Mouse (Mus musculus): ENCODE results near the gene Nrd1. TPM values are rescaled to one million over a fixed set of nuclear protein-coding genes. Genes with fewer than 3 reads are reported as not detected.

Gene Nrd1
- polyA plus RNA-seq, 1 experiment from 2014 or later, result 75.1 TPM

- no peak overlapping the region for H3K4me2 ChIP-seq
- H3K36me3 ChIP-seq, result no peaks in the 10 kb centered on the region
- H3K4me1 ChIP-seq, result no peaks in the 10 kb centered on the region
- no peaks in the 10 kb centered on the region for H3K27me3 ChIP-seq (replicated peaks)
- ATAC-seq (ENCODE audit: low FRiP score), result no peak
- no peak overlapping the region for H3K4me3 ChIP-seq (replicated peaks)
- no peak overlapping the region for H3K9ac ChIP-seq (replicated peaks)
- H3K27ac ChIP-seq (replicated peaks), result no peak overlapping the region
- H3K9me3 ChIP-seq (replicated peaks), result no peaks in the 10 kb centered on the region
These were observed 10.4 kb upstream of the Nrd1 start for GRCm38 (mm10) chr4:108990032-108990431.

DNA sequence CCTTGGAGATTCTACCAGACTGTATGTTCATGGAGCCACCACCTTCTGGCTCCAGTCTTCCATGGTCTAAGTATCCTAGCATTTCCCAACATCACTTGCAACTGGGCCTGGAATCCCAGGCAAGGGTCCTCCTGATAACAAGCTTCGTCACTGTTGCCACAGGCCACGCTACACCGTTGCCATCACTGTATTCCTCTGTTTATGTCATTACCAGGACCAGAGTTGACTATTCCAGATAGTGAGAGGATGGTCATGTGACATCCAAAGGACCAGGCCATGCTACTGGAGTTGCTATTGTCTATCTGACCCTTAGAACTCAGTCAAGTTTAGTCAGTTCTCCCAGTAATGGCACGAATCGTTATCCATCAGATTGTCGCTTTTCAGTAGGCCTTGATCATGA is 9.9 kb upstream of the Nrd1 start:
- no peak overlapping the region for H3K4me2 ChIP-seq
- 92% methylated on average over 6 of the region's 6 CpGs for WGBS

DNA sequence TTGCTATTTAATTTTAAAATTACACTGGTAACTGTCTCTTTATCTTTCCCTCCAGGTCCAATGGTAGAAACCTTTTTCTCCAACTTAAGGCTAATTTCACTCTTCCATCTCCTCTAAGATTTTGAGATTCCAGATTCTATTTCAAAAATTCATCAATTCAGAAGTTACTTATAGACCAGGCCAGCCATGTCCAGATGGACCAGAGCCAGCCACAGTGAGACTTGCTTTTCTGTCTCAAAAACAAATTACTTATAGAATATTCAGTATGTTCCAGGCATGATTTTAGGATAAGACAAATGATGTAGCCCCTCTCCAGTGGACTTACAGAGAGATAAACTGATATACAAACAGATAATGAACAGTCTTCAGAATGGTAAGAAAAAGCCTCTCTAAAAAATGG is 8.6 kb upstream of the Nrd1 start:
- Histone ChIP-seq H3K4me3 (replicated peaks) (no peak overlapping the region), H3K9me3 (replicated peaks) (no peaks in the 10 kb centered on the region), H3K4me1 (no peaks in the 10 kb centered on the region), H3K27me3 (replicated peaks) (no peaks in the 10 kb centered on the region; the same call in 1 of the 2 replicates), H3K27ac (replicated peaks) (no peak overlapping the region), H3K4me2 (no peak overlapping the region), H3K36me3 (no peaks in the 10 kb centered on the region), H3K9ac (replicated peaks) (no peak overlapping the region)
- no peak for ATAC-seq (ENCODE audit: low FRiP score)

More for the DNA sequence above, 9.9 kb upstream of the Nrd1 start:
- Histone ChIP-seq H3K9me3 (replicated peaks) (no peaks in the 10 kb centered on the region), H3K27me3 (replicated peaks) (no peaks in the 10 kb centered on the region), H3K4me1 (no peaks in the 10 kb centered on the region), H3K4me3 (replicated peaks) (no peak overlapping the region), H3K36me3 (no peaks in the 10 kb centered on the region), H3K9ac (replicated peaks) (no peak overlapping the region), H3K27ac (replicated peaks) (no peak overlapping the region)
- no peak for ATAC-seq (ENCODE audit: low FRiP score)

DNA sequence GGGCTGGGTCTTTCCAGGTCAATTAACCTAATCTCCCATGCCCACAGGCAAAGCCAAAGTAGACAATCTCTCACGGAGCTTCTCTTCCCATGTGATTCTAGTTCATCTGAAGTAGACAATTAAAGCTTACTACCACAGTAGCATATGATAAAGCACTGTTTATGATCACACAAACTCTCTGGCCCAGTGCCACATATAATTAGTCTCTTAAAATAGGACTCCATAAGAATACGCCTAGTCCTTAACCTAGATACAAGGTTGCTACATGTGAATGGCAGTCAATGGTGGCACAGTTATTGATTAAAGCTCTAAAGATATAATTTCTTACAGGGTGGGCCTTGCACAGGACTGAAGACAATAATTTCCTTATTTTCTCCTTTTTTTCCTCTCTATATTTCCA is 7.5 kb upstream of the Nrd1 start:
- Histone ChIP-seq H3K4me3 (replicated peaks) (no peak overlapping the region), H3K27ac (replicated peaks) (no peak overlapping the region), H3K9ac (replicated peaks) (no peak overlapping the region), H3K36me3 (no peaks in the 10 kb centered on the region), H3K4me1 (no peaks in the 10 kb centered on the region), H3K27me3 (replicated peaks) (no peaks in the 10 kb centered on the region; the same call in 1 of the 2 replicates), H3K4me2 (no peak overlapping the region), H3K9me3 (replicated peaks) (no peaks in the 10 kb centered on the region)
- ATAC-seq (ENCODE audit: low FRiP score), result no peak
- 55% methylated on average over 2 of the region's 2 CpGs for WGBS

DNA sequence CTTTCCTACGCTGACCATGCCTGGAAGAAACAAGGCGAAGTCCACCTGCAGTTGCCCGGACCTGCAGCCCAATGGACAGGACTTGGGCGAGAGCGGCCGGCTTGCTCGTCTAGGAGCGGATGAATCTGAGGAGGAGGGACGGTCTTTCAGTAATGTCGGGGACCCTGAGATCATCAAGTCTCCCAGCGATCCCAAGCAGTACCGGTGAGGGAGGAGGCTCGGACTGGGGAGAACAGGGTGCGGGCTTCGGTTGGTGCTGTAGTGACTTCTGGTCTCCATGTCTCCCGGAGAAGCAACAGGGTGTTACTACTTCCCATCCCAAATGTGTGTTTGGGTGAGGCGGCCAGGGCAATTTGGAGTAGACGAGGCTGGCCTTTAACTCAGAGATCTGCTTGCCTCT is 506 bp downstream of the Nrd1 start:
- Histone ChIP-seq H3K36me3 (no peaks in the 10 kb centered on the region), H3K27ac (replicated peaks) (peak overlapping the region; percentile 89), H3K9me3 (replicated peaks) (no peaks in the 10 kb centered on the region), H3K4me3 (replicated peaks) (peak overlapping the region; percentile 84), H3K4me2 (peak overlapping the region; percentile 92), H3K4me1 (peaks cover 35% of the 10 kb centered on the region), H3K27me3 (replicated peaks) (no peaks in the 10 kb centered on the region; the same call in 1 of the 2 replicates), H3K9ac (replicated peaks) (peak overlapping the region; percentile 83)
- ATAC-seq (ENCODE audit: low FRiP score), result peak; percentile 22
- under 1% methylated on average over 18 of the region's 18 CpGs for WGBS

DNA sequence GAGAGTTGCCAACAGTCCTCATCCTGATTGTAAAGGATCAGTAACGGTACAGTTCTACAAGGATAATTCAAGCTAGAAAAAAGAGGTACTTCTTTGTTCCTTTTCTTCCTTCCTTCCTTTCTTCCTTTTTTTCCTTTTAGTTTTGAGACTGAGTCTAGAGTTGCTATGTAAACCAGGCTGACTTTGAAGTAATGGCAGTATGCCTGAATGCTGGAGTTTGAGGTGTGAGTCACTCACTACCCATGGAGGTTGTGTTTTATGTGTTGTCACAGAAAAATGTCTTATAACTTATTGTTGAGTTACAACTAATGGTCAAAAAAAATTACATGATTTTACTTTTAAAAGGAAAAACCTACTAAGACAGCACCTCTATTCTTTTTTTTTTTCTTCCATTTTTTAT is 7.6 kb downstream of the Nrd1 start:
- WGBS, result 83% methylated on average over 1 of the region's 1 CpGs
- H3K4me1 ChIP-seq, result peaks cover 11% of the 10 kb centered on the region
- no peak overlapping the region for H3K4me3 ChIP-seq (replicated peaks)
- H3K9me3 ChIP-seq (replicated peaks), result no peaks in the 10 kb centered on the region
- ATAC-seq (ENCODE audit: low FRiP score), result no peak
- no peaks in the 10 kb centered on the region for H3K36me3 ChIP-seq
- H3K4me2 ChIP-seq, result no peak overlapping the region
- no peak overlapping the region for H3K27ac ChIP-seq (replicated peaks)
- no peak overlapping the region for H3K9ac ChIP-seq (replicated peaks)
- no peaks in the 10 kb centered on the region for H3K27me3 ChIP-seq (replicated peaks)

DNA sequence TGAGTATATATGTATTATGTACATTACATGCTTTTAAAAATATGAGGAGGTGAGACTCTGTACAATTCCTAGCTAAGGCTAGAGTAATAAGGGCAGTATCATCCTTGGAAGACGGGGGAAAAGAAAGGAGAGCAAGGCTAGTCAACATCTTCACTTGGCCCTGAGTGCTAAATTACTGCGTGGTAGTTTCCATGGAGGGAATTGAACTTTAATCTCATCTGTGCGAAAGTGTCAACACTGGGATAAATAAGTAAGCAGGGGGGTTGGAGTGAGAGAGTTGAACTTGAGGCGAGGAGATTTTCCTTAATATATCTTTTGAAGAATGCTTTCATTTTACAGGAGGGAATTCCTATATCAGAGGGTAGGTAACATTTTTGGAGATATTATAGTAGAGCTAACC is 13.6 kb downstream of the Nrd1 start:
- Histone ChIP-seq H3K36me3 (peaks cover 18% of the 10 kb centered on the region), H3K27me3 (replicated peaks) (no peaks in the 10 kb centered on the region), H3K27ac (replicated peaks) (no peak overlapping the region), H3K9me3 (replicated peaks) (no peaks in the 10 kb centered on the region), H3K4me3 (replicated peaks) (no peak overlapping the region), H3K9ac (replicated peaks) (no peak overlapping the region), H3K4me2 (no peak overlapping the region), H3K4me1 (no peaks in the 10 kb centered on the region)
- WGBS, result 93% methylated on average over 4 of the region's 4 CpGs
- ATAC-seq (ENCODE audit: low FRiP score), result no peak

- H3K36me3 ChIP-seq, result peaks cover 30% of the 10 kb centered on the region
- H3K9me3 ChIP-seq (replicated peaks), result no peaks in the 10 kb centered on the region
- H3K4me2 ChIP-seq, result no peak overlapping the region
- no peak overlapping the region for H3K27ac ChIP-seq (replicated peaks)
- no peaks in the 10 kb centered on the region for H3K27me3 ChIP-seq (replicated peaks)
- ATAC-seq (ENCODE audit: low FRiP score), result no peak
- no peak overlapping the region for H3K4me3 ChIP-seq (replicated peaks)
- 67% methylated on average over 7 of the region's 7 CpGs for WGBS
- no peak overlapping the region for H3K9ac ChIP-seq (replicated peaks)
- H3K4me1 ChIP-seq, result no peaks in the 10 kb centered on the region
These were observed 17.0 kb downstream of the Nrd1 start for GRCm38 (mm10) chr4:109017441-109017840.

DNA sequence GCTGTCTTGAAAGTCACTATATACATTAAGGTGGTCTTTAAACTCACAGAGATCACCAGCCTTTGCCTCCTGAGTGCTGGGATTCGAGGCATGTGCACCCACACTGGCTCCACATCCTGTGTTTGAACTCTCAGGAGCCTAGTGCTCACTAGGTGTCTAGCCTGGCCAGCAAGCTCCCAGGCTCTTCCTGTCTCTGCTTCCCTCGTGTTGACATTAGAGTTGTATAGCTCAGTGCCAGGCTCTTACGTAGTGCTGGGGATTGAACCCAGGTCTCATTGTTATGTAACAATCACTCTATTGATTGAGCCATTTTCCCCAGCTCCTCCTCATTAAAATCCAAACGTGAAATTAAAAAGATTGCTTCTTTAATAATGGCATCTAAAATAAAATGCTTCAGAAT is 18.8 kb downstream of the Nrd1 start:
- no peak for ATAC-seq (ENCODE audit: low FRiP score)

GRCm38 (mm10) chr4:109021976-109022375 is 21.5 kb downstream of the Nrd1 start:
- no peak overlapping the region for H3K4me2 ChIP-seq
- H3K9ac ChIP-seq (replicated peaks), result no peak overlapping the region
- no peak overlapping the region for H3K27ac ChIP-seq (replicated peaks)
- H3K9me3 ChIP-seq (replicated peaks), result no peaks in the 10 kb centered on the region
- H3K36me3 ChIP-seq, result peaks cover 37% of the 10 kb centered on the region
- 79% methylated on average over 1 of the region's 1 CpGs for WGBS
- H3K4me1 ChIP-seq, result no peaks in the 10 kb centered on the region
- no peak for ATAC-seq (ENCODE audit: low FRiP score)
- no peak overlapping the region for H3K4me3 ChIP-seq (replicated peaks)
- no peaks in the 10 kb centered on the region for H3K27me3 ChIP-seq (replicated peaks)

More for the DNA sequence above, 18.8 kb downstream of the Nrd1 start:
- WGBS, result 81% methylated on average over 4 of the region's 4 CpGs
- Histone ChIP-seq H3K9me3 (replicated peaks) (no peaks in the 10 kb centered on the region), H3K4me3 (replicated peaks) (no peak overlapping the region), H3K4me2 (no peak overlapping the region), H3K27me3 (replicated peaks) (no peaks in the 10 kb centered on the region), H3K4me1 (no peaks in the 10 kb centered on the region), H3K9ac (replicated peaks) (no peak overlapping the region), H3K36me3 (peaks cover 28% of the 10 kb centered on the region), H3K27ac (replicated peaks) (no peak overlapping the region)

DNA sequence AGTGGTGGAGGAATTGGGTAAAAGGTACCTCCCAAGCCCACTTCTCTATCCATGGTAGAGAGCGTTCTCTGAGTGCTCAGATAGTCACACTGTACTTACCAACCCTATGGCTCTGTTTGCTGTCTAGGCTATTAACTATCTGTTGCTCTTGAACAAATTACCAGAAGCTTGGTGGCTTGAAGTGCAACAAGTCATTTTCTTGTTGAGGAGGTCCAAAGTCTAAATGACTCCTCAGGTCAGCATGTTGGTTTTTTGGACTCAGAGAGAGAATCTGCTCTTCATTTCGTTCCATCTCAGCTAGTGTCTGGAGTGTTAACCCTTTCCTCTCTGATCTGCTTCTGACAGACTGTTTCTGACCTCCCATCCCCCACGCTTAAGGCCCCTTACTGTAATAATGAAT is 24.6 kb downstream of the Nrd1 start:
- H3K9me3 ChIP-seq (replicated peaks), result no peaks in the 10 kb centered on the region
- H3K4me1 ChIP-seq, result no peaks in the 10 kb centered on the region
- no peak for ATAC-seq (ENCODE audit: low FRiP score)
- no peaks in the 10 kb centered on the region for H3K27me3 ChIP-seq (replicated peaks)
- H3K4me2 ChIP-seq, result no peak overlapping the region
- no peak overlapping the region for H3K27ac ChIP-seq (replicated peaks)
- no peak overlapping the region for H3K4me3 ChIP-seq (replicated peaks)
- peaks cover 28% of the 10 kb centered on the region for H3K36me3 ChIP-seq
- no peak overlapping the region for H3K9ac ChIP-seq (replicated peaks)
- WGBS, result 77% methylated on average over 3 of the region's 3 CpGs

DNA sequence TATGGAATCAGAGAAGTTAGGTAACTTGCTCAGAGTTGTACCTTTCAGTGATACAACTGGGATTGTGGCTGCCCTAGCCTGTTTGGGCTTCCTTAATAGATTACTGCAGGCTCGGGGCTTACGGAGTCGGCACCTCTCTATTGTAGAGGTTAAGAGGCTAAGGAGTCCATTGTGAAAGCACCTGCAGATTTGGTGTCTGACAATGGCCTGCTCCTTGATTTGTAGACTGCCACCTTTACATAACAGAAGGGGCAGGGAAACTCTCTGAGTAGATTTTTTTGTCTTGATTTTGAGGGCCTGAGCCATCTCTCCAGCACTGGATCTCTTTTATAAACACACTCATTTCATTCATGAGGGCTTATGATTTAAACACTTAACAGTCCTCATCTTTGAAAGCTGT is 26.1 kb downstream of the Nrd1 start:
- 45% methylated on average over 3 of the region's 3 CpGs for WGBS
- H3K4me1 ChIP-seq, result no peaks in the 10 kb centered on the region
- no peaks in the 10 kb centered on the region for H3K27me3 ChIP-seq (replicated peaks)
- no peak overlapping the region for H3K9ac ChIP-seq (replicated peaks)
- H3K9me3 ChIP-seq (replicated peaks), result no peaks in the 10 kb centered on the region
- no peak for ATAC-seq (ENCODE audit: low FRiP score)
- no peak overlapping the region for H3K27ac ChIP-seq (replicated peaks)
- no peak overlapping the region for H3K4me3 ChIP-seq (replicated peaks)
- peaks cover 36% of the 10 kb centered on the region for H3K36me3 ChIP-seq
- H3K4me2 ChIP-seq, result no peak overlapping the region

DNA sequence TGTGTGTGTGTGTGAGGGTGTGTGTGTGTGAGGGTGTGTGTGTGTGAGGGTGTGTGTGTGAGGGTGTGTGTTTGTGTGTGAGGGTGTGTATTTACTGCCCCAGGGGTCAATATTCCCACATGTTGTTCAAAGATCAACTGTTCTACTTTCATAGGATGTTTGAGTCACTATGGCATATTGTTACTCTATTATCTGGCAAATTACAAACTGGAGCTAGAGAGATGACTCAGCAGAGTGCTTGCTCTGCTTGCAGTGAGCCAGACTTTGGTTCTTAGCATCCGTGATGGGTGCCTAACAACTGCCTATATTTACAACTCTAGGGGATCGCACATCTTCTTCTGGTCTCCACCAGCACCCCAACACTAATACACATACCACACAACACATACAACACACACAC is 29.4 kb downstream of the Nrd1 start:
- no peaks in the 10 kb centered on the region for H3K9me3 ChIP-seq (replicated peaks)
- H3K9ac ChIP-seq (replicated peaks), result no peak overlapping the region
- no peak for ATAC-seq (ENCODE audit: low FRiP score)
- H3K27ac ChIP-seq (replicated peaks), result no peak overlapping the region
- peaks cover 36% of the 10 kb centered on the region for H3K36me3 ChIP-seq
- no peaks in the 10 kb centered on the region for H3K4me1 ChIP-seq
- H3K4me3 ChIP-seq (replicated peaks), result no peak overlapping the region
- no peaks in the 10 kb centered on the region for H3K27me3 ChIP-seq (replicated peaks)
- H3K4me2 ChIP-seq, result no peak overlapping the region
- WGBS, result 93% methylated on average over 2 of the region's 2 CpGs

Data from neural tube, embryonic 15.5 days (tissue).